Mouse (Mus musculus) CH12.LX (cell line): ENCODE results near the gene Pebp1. TPM values are rescaled to one million over a fixed set of nuclear protein-coding genes. Genes with fewer than 3 reads are reported as not detected.

ENCODE experiments used
- DNase-seq: peaks from one replicate; pipeline ENCODE4 v3.0.0-alpha.2; 2013; ENCODE audit errors: extremely low read depth
- H3K27ac ChIP-seq: 2 replicates; pipeline ENCODE4 v1.5.1; 2012; ENCODE audit warnings: low read depth, mild to moderate bottlenecking, control low read depth, moderate library complexity; ENCODE audit not compliant: insufficient read depth
- H3K27me3 ChIP-seq: replicated peaks from 2 replicates; pipeline ENCODE3; 2012; ENCODE audit warnings: inconsistent platforms
- H3K36me3 ChIP-seq, 2 experiments: replicated peaks in 1 of 2; 2 replicates each; pipeline versions ENCODE3 to v1.6.1; 2012; ENCODE audit warnings: inconsistent platforms in 1 of 2, low read length in 1 of 2, mild to moderate bottlenecking in 1 of 2, mixed read lengths in 1 of 2, moderate library complexity in 1 of 2; ENCODE audit not compliant: control insufficient read depth in 1 of 2, insufficient read depth in 1 of 2
- H3K4me1 ChIP-seq, 2 experiments: 2 replicates each; pipeline ENCODE4 v1.6.1; 2012; ENCODE audit warnings: inconsistent platforms in 1 of 2, moderate library complexity in 1 of 2; ENCODE audit not compliant: insufficient read depth in 2 of 2, control insufficient read depth in 1 of 2
- H3K4me2 ChIP-seq: 2 replicates; pipeline ENCODE4 v1.6.1; 2012; ENCODE audit warnings: low read depth, mild to moderate bottlenecking, control low read depth; ENCODE audit not compliant: poor library complexity, insufficient read depth, severe bottlenecking
- H3K4me3 ChIP-seq, 3 experiments: fragments of 150-350 bp in 1 of 3; sonication (generic) in 1 of 3; replicated peaks in 1 of 3; 2 replicates each; pipeline versions ENCODE3 to v1.5.1; 2011 to 2012; ENCODE audit warnings: low read depth in 2 of 3, low read length in 2 of 3, mild to moderate bottlenecking in 2 of 3, moderate library complexity in 2 of 3, control low read depth in 1 of 3, improper control_type of control experiment in 1 of 3, inconsistent platforms in 1 of 3, mixed read lengths in 1 of 3; ENCODE audit not compliant: poor library complexity in 1 of 3
- H3K79me2 ChIP-seq: replicated peaks from 2 replicates; pipeline ENCODE4 v1.6.1; 2012; ENCODE audit warnings: mild to moderate bottlenecking, moderate library complexity; ENCODE audit not compliant: control insufficient read depth, poor library complexity, insufficient read depth, severe bottlenecking; ENCODE audit errors: extremely low read depth
- H3K9ac ChIP-seq: 2 replicates; pipeline ENCODE4 v1.6.1; 2012; ENCODE audit warnings: low read depth, mild to moderate bottlenecking, control low read depth, moderate library complexity; ENCODE audit not compliant: insufficient read depth
- H3K9me3 ChIP-seq: replicated peaks from 2 replicates; pipeline ENCODE3; 2012; ENCODE audit warnings: low read length, inconsistent platforms, mixed read lengths
- CHD1 ChIP-seq: IDR thresholded peaks from 2 replicates; pipeline ENCODE4 v1.6.1; 2012; ENCODE audit warnings: low read depth, low read length, improper control_type of control experiment, inconsistent platforms
- CTCF ChIP-seq, 2 experiments: IDR thresholded peaks in 1 of 2; conservative IDR thresholded peaks in 1 of 2; 2 replicates each; pipeline ENCODE4 v1.5.1; 2011 to 2012; ENCODE audit warnings: low read depth in 2 of 2, low read length in 2 of 2, improper control_type of control experiment in 1 of 2, inconsistent platforms in 1 of 2, mild to moderate bottlenecking in 1 of 2, moderate library complexity in 1 of 2
- EP300 ChIP-seq: IDR thresholded peaks from 2 replicates; pipeline ENCODE4 v1.6.1; 2011; ENCODE audit warnings: low read length, improper control_type of control experiment
- GABPA ChIP-seq: IDR thresholded peaks from 2 replicates; pipeline ENCODE4 v1.6.1; 2012; ENCODE audit warnings: low read depth, low read length, improper control_type of control experiment, inconsistent platforms; ENCODE audit not compliant: insufficient replicate concordance
- HCFC1 ChIP-seq: IDR thresholded peaks from 2 replicates; pipeline ENCODE4 v1.6.1; 2012; ENCODE audit warnings: low read depth, mild to moderate bottlenecking, inconsistent platforms, low read length, improper control_type of control experiment
- IRF4 ChIP-seq: IDR thresholded peaks from 2 replicates; pipeline ENCODE4 v1.6.1; 2014; ENCODE audit warnings: low read depth, mild to moderate bottlenecking, inconsistent platforms, low read length, improper control_type of control experiment
- KAT2A ChIP-seq: IDR thresholded peaks from 2 replicates; pipeline ENCODE4 v1.6.1; 2012; ENCODE audit warnings: low read length, improper control_type of control experiment, inconsistent platforms; ENCODE audit not compliant: insufficient replicate concordance
- MAX ChIP-seq: IDR thresholded peaks from 2 replicates; pipeline ENCODE4 v1.6.1; 2011; ENCODE audit warnings: low read length, improper control_type of control experiment
- MAZ ChIP-seq: IDR thresholded peaks from 2 replicates; pipeline ENCODE4 v1.6.1; 2012; ENCODE audit warnings: low read depth, mild to moderate bottlenecking, inconsistent platforms, low read length, improper control_type of control experiment, moderate library complexity
- MYC ChIP-seq: IDR thresholded peaks from 2 replicates; pipeline ENCODE4 v1.6.1; 2011; ENCODE audit warnings: low read depth, mild to moderate bottlenecking, improper control_type of control experiment, low read length
- RAD21 ChIP-seq: IDR thresholded peaks from 2 replicates; pipeline ENCODE4 v1.6.1; 2011; ENCODE audit warnings: low read depth, mild to moderate bottlenecking, low read length, improper control_type of control experiment, moderate library complexity
- RCOR1 ChIP-seq: conservative IDR thresholded peaks from 2 replicates; pipeline ENCODE4 v1.6.1; 2012; ENCODE audit warnings: low read depth, mild to moderate bottlenecking, inconsistent platforms, low read length, improper control_type of control experiment
- SMC3 ChIP-seq: IDR thresholded peaks from 2 replicates; pipeline ENCODE4 v1.6.1; 2011; ENCODE audit warnings: low read depth, low read length, improper control_type of control experiment
- TBP ChIP-seq: conservative IDR thresholded peaks from 2 replicates; pipeline ENCODE4 v1.6.1; 2011; ENCODE audit warnings: low read depth, low read length, improper control_type of control experiment
- UBTF ChIP-seq: IDR thresholded peaks from 2 replicates; pipeline ENCODE4 v1.6.1; 2012; ENCODE audit warnings: low read depth, mild to moderate bottlenecking, inconsistent platforms, low read length, improper control_type of control experiment, moderate library complexity
- USF1 ChIP-seq: IDR thresholded peaks from 2 replicates; pipeline ENCODE4 v1.6.1; 2014; ENCODE audit warnings: low read depth, mild to moderate bottlenecking, inconsistent platforms, low read length, improper control_type of control experiment
- USF2 ChIP-seq: conservative IDR thresholded peaks from 2 replicates; pipeline ENCODE4 v1.6.1; 2011; ENCODE audit warnings: low read depth, low read length, improper control_type of control experiment
- ZC3H11A ChIP-seq: IDR thresholded peaks from 2 replicates; pipeline ENCODE4 v1.6.1; 2012; ENCODE audit warnings: low read depth, mild to moderate bottlenecking, inconsistent platforms, low read length, improper control_type of control experiment
- ZKSCAN1 ChIP-seq: IDR thresholded peaks from 2 replicates; pipeline ENCODE4 v1.6.1; 2012; ENCODE audit warnings: low read depth, inconsistent platforms, low read length, improper control_type of control experiment, borderline replicate concordance
- ZNF384 ChIP-seq: IDR thresholded peaks from 2 replicates; pipeline ENCODE4 v1.6.1; 2012; ENCODE audit warnings: low read depth, low read length, improper control_type of control experiment, inconsistent platforms
- dilution Hi-C: fragments of 300-500 bp; cut with MboI; formaldehyde crosslinking; loops from 2 replicates; pipeline ENCODE4 v1.14.3; 2020; ENCODE audit warnings: low sequenced_read_pairs; ENCODE audit not compliant: extremely low pct_unique_long_range_greater_than_20kb, extremely low pct_ligation_motif_present
- in situ Hi-C: fragments of 300-500 bp; cut with MboI; formaldehyde crosslinking; loops from 3 replicates; pipeline ENCODE4 v1.14.3; 2019; ENCODE audit warnings: low sequenced_read_pairs, low pct_ligation_motif_present, low pct_unique_long_range_greater_than_20kb, mixed read lengths
- polyA plus RNA-seq: library from polyadenylated mRNA; unstranded; fragments of >175 nt; gene quantifications from 2 replicates; pipeline ENCODE4 v1.2.1, GENCODE M21; 2012; ENCODE audit warnings: low read depth; ENCODE audit not compliant: insufficient read length
- total RNA-seq, 2 experiments: library from RNA; depleted of rRNA; stranded (reverse); fragments of 300-350 nt in 1 of 2; fragments of >200 nt in 1 of 2; gene quantifications; 2 replicates each; pipeline ENCODE4 v1.2.3; 2012 to 2014

Gene Pebp1
- total and polyA plus RNA-seq, 3 experiments, result 393 to 710 (median 585) TPM

DNA sequence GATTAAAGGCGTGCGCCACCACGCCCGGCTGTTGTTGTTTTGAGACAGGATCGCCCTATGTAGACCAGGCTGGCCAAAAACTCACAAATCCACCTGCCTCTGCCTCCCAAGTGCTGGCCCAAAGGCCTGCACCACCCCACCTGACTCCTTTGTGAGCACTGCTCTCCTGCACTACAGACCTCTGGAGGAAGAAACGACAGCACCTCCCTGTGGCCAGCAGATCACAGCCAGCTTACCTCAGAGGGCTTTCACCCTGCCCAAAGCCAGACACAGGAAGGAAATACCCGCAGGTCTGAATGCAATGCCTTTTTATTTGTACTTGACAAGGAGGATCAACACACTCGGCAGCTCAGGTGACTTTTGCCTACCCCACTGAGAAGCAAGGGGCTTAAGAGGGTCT, 5.1 kb downstream of the Pebp1 start:
- in situ Hi-C loops (loop anchor here (10.0 kb wide), 1 partner anchor 168 kb away; the partner anchor contains the start of gene Suds3), dilution Hi-C loops (no loop called here)
- Histone ChIP-seq H3K79me2 (peaks cover 22% of the 10 kb centered on the region), H3K4me3 (no peak overlapping the region), H3K4me1 (peaks cover 5 to 13% of the 10 kb centered on the region in 2 experiments), H3K9me3 (no peaks in the 10 kb centered on the region), H3K4me2 (no peak overlapping the region), H3K27ac (no peak overlapping the region), H3K27me3 (no peaks in the 10 kb centered on the region), H3K9ac (no peak overlapping the region), H3K36me3 (peaks cover 39 to 72% of the 10 kb centered on the region in 2 experiments)
- no peak for DNase-seq
- TF ChIP-seq CTCF (conservative IDR thresholded peaks at IDR 0.05 in 1 of 2, IDR thresholded peaks at IDR 0.05 in 1 of 2; ENCODE audit: low read depth in 2 of 2, low read length in 2 of 2), result peak in 1 of 2 experiments; percentile 34; a peak in 2 of 4 replicates
- no peak for TF ChIP-seq MYC
- peak; percentile 21 for TF ChIP-seq RAD21
- TF ChIP-seq SMC3, result peak; percentile 18; the same call in 1 of the 2 replicates

- peaks cover 39 to 76% of the 10 kb centered on the region in 2 experiments for H3K36me3 ChIP-seq
- dilution Hi-C loops, result no loop called here
- peaks cover 5 to 13% of the 10 kb centered on the region in 2 experiments for H3K4me1 ChIP-seq
- no peak overlapping the region for H3K27ac ChIP-seq
- no peak overlapping the region for H3K4me2 ChIP-seq
- no peaks in the 10 kb centered on the region for H3K27me3 ChIP-seq
- DNase-seq, result peak; percentile 23
- H3K9me3 ChIP-seq, result no peaks in the 10 kb centered on the region
- peaks cover 15% of the 10 kb centered on the region for H3K79me2 ChIP-seq
- in situ Hi-C loops, result loop anchor here (10.0 kb wide), 1 partner anchor 167 kb away; the partner anchor contains the start of gene Suds3
- no peak overlapping the region for H3K4me3 ChIP-seq
- no peak overlapping the region for H3K9ac ChIP-seq
- TF ChIP-seq HCFC1 (no peak), CTCF (conservative IDR thresholded peaks at IDR 0.05 in 1 of 2, IDR thresholded peaks at IDR 0.05 in 1 of 2; ENCODE audit: low read depth in 2 of 2, low read length in 2 of 2) (peak in 1 of 2 experiments; percentile 48; a peak in 2 of 4 replicates)
Observed at GRCm38 (mm10) chr5:117281536-117281935, 5.9 kb downstream of the Pebp1 start.

DNA sequence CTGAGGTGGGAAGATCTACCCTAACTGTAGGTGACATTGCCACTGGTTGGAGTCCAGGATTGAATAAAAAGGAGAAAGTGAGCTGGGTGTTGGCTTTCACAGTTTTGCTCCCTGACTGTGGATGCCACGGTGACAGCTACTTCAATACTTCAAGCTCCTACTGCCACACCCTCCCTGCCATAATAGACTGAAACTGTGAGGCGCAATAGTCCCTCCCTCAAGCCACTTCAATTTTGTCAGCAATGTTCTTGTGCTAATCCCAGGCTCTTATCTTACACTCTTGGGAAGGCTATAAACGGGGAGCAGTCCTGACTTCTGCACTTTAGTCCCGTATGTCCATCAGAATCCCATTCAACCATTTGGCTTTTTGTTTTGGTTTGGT, 7.8 kb downstream of the Pebp1 start:
- Histone ChIP-seq H3K9ac (no peak overlapping the region), H3K36me3 (peaks cover 32 to 75% of the 10 kb centered on the region in 2 experiments), H3K4me2 (no peak overlapping the region), H3K4me3 (no peak overlapping the region), H3K79me2 (no peaks in the 10 kb centered on the region; the same call in 1 of the 2 replicates), H3K4me1 (no peaks in the 10 kb centered on the region; a peak in 1 of 4 replicates), H3K27ac (no peak overlapping the region), H3K27me3 (no peaks in the 10 kb centered on the region), H3K9me3 (no peaks in the 10 kb centered on the region)
- no peak for DNase-seq
- TF ChIP-seq CTCF (conservative IDR thresholded peaks at IDR 0.05 in 1 of 2, IDR thresholded peaks at IDR 0.05 in 1 of 2; ENCODE audit: low read depth in 2 of 2, low read length in 2 of 2) (no peak), CHD1 (no peak), ZC3H11A (no peak), GABPA (no peak), RCOR1 (no peak), USF2 (no peak), ZKSCAN1 (no peak), UBTF (no peak), MAX (no peak), EP300 (no peak), TBP (no peak), USF1 (no peak), ZNF384 (no peak), SMC3 (no peak), IRF4 (no peak), KAT2A (no peak), HCFC1 (no peak), MAZ (no peak), MYC (no peak)
- dilution Hi-C loops, result no loop called here
- in situ Hi-C loops, result loop anchor here (10.0 kb wide), 1 partner anchor 165 kb away; the partner anchor contains the start of gene Suds3
